Mouse (Mus musculus) midbrain, embryonic 16.5 days (tissue): ENCODE data around the gene Bmp2k. TPM values are rescaled to one million over a fixed set of nuclear protein-coding genes. Genes with fewer than 3 reads are reported as not detected.
"Not testable (repeated sequence)": the region's sequence is repeated elsewhere in the genome, so short reads cannot be mapped to it uniquely, and the experiment has no call there.

Source experiments
- ATAC-seq: fragments of 200-750 bp; cut with Nextera tagmentation; 2 replicates; pipeline ENCODE4 v1.8.0; 2017; ENCODE audit warnings: moderate TSS enrichment
- H3K27ac ChIP-seq: fragments of 300-500 bp; sonication (generic); 2 replicates; pipeline ENCODE4 v1.5.1; 2014; ENCODE audit warnings: mild to moderate bottlenecking, low read length, mixed read lengths
- H3K27me3 ChIP-seq: fragments of 300-500 bp; sonication (generic); 2 replicates; pipeline ENCODE4 v1.6.1; 2014; ENCODE audit warnings: low read depth, low read length, mixed read lengths; ENCODE audit not compliant: control insufficient read depth, insufficient read depth
- H3K36me3 ChIP-seq: fragments of 300-500 bp; sonication (generic); 2 replicates; pipeline ENCODE4 v1.6.1; 2014; ENCODE audit warnings: mild to moderate bottlenecking, low read length, moderate library complexity, mixed read lengths; ENCODE audit not compliant: control insufficient read depth, insufficient read depth
- H3K4me1 ChIP-seq: fragments of 300-500 bp; sonication (generic); 2 replicates; pipeline ENCODE4 v1.6.1; 2014; ENCODE audit warnings: mild to moderate bottlenecking, low read length, mixed read lengths; ENCODE audit not compliant: control insufficient read depth, insufficient read depth
- H3K4me2 ChIP-seq: fragments of 300-500 bp; sonication (generic); 2 replicates; pipeline ENCODE4 v1.6.1; 2014; ENCODE audit warnings: mild to moderate bottlenecking, low read length, mixed read lengths
- H3K4me3 ChIP-seq: fragments of 300-500 bp; sonication (generic); 2 replicates; pipeline ENCODE4 v1.5.1; 2014; ENCODE audit warnings: low read depth, mild to moderate bottlenecking, low read length, moderate library complexity, mixed read lengths
- H3K9ac ChIP-seq: fragments of 300-500 bp; sonication (generic); 2 replicates; pipeline ENCODE4 v1.6.1; 2014; ENCODE audit warnings: low read depth, low read length, mixed read lengths
- H3K9me3 ChIP-seq: fragments of 300-500 bp; sonication (generic); replicated peaks from 2 replicates; pipeline ENCODE4 v1.6.1; 2014; ENCODE audit warnings: mild to moderate bottlenecking, low read length, mixed read lengths; ENCODE audit not compliant: control insufficient read depth, poor library complexity, severe bottlenecking
- WGBS: fragments of 180-500 bp; shearing (Covaris S2); extraction: QIAGEN DNeasy Blood & Tissue Kit; methylation state at CpG from one replicate; pipeline ENCODE4 v1.1.7; 2014; 5-methylcytosine and 5-hydroxymethylcytosine counted together
- polyA plus RNA-seq: library from polyadenylated mRNA; unstranded; fragments of >200 nt; fragmentation: Nextera tagmentation; extraction: Ambion mirVana; gene quantifications from 2 replicates; pipeline ENCODE4 v1.2.1, GENCODE M21; 2015

Bmp2k gene
- polyA plus RNA-seq, 1 experiment from 2014 or later = 8.3 TPM

GRCm38 (mm10) chr5:97022305-97023278 lies 25.1 kb downstream of the Bmp2k start:
- Histone ChIP-seq H3K4me3 (no peak overlapping the region), H3K9ac (no peak overlapping the region), H3K9me3 (no peaks in the 10 kb centered on the region), H3K4me2 (no peak overlapping the region), H3K27ac (no peak overlapping the region), H3K4me1 (no peaks in the 10 kb centered on the region), H3K27me3 (no peaks in the 10 kb centered on the region), H3K36me3 (no peaks in the 10 kb centered on the region)
- 66% methylated on average over 15 of the region's 15 CpGs for WGBS
- no peak for ATAC-seq

- no peak overlapping the region for H3K9ac ChIP-seq
- WGBS = 93% methylated on average over 5 of the region's 5 CpGs
- H3K4me1 ChIP-seq = no peaks in the 10 kb centered on the region
- no peak overlapping the region for H3K4me3 ChIP-seq
- no peaks in the 10 kb centered on the region for H3K27me3 ChIP-seq
- H3K36me3 ChIP-seq = no peaks in the 10 kb centered on the region
- no peak for ATAC-seq
- no peak overlapping the region for H3K27ac ChIP-seq
- no peak overlapping the region for H3K4me2 ChIP-seq
- no peaks in the 10 kb centered on the region for H3K9me3 ChIP-seq
Observed at GRCm38 (mm10) chr5:97024834-97025233, 27.3 kb downstream of the Bmp2k start.

- no peaks in the 10 kb centered on the region for H3K27me3 ChIP-seq
- H3K9me3 ChIP-seq = no peaks in the 10 kb centered on the region
- no peak overlapping the region for H3K9ac ChIP-seq
- no peak overlapping the region for H3K4me2 ChIP-seq
- ATAC-seq = no peak
- H3K27ac ChIP-seq = no peak overlapping the region
- H3K4me1 ChIP-seq = no peaks in the 10 kb centered on the region
- no peaks in the 10 kb centered on the region for H3K36me3 ChIP-seq
- no peak overlapping the region for H3K4me3 ChIP-seq
- 92% methylated on average over 6 of the region's 6 CpGs for WGBS
Observed at GRCm38 (mm10) chr5:97025650-97026049, 28.2 kb downstream of the Bmp2k start.

GRCm38 (mm10) chr5:97028004-97028403 lies 30.5 kb downstream of the Bmp2k start:
- Histone ChIP-seq H3K9ac (no peak overlapping the region), H3K27ac (no peak overlapping the region), H3K4me2 (no peak overlapping the region), H3K4me3 (no peak overlapping the region), H3K36me3 (no peaks in the 10 kb centered on the region; the same call in 1 of the 2 replicates), H3K9me3 (no peaks in the 10 kb centered on the region), H3K4me1 (no peaks in the 10 kb centered on the region), H3K27me3 (no peaks in the 10 kb centered on the region)
- no peak for ATAC-seq
- WGBS = 92% methylated on average over 8 of the region's 8 CpGs

GRCm38 (mm10) chr5:97028840-97029239 lies 31.4 kb downstream of the Bmp2k start:
- H3K9ac ChIP-seq, H3K9me3 ChIP-seq, H3K27ac ChIP-seq, H3K36me3 ChIP-seq, ATAC-seq, H3K4me1 ChIP-seq, H3K4me3 ChIP-seq, H3K27me3 ChIP-seq, H3K4me2 ChIP-seq: not testable (repeated sequence)
- 87% methylated on average over 1 of the region's 1 CpGs for WGBS

- Histone ChIP-seq H3K9ac (no peak overlapping the region), H3K27ac (no peak overlapping the region), H3K36me3 (no peaks in the 10 kb centered on the region; the same call in 1 of the 2 replicates), H3K4me1 (no peaks in the 10 kb centered on the region), H3K4me3 (no peak overlapping the region), H3K4me2 (no peak overlapping the region), H3K9me3 (no peaks in the 10 kb centered on the region), H3K27me3 (no peaks in the 10 kb centered on the region)
- 89% methylated on average over 6 of the region's 6 CpGs for WGBS
- no peak for ATAC-seq
Observed at GRCm38 (mm10) chr5:97031771-97032170, 34.3 kb downstream of the Bmp2k start.

GRCm38 (mm10) chr5:97045260-97045659 lies 47.8 kb downstream of the Bmp2k start:
- 94% methylated on average over 7 of the region's 7 CpGs for WGBS
- H3K27ac ChIP-seq = no peak overlapping the region
- H3K27me3 ChIP-seq = no peaks in the 10 kb centered on the region
- no peaks in the 10 kb centered on the region for H3K36me3 ChIP-seq
- H3K4me2 ChIP-seq = no peak overlapping the region
- H3K9ac ChIP-seq = no peak overlapping the region
- no peaks in the 10 kb centered on the region for H3K9me3 ChIP-seq
- H3K4me3 ChIP-seq = no peak overlapping the region
- no peak for ATAC-seq
- no peaks in the 10 kb centered on the region for H3K4me1 ChIP-seq

- Histone ChIP-seq H3K4me3 (no peak overlapping the region), H3K9ac (no peak overlapping the region), H3K9me3 (no peaks in the 10 kb centered on the region), H3K27me3 (no peaks in the 10 kb centered on the region), H3K36me3 (no peaks in the 10 kb centered on the region), H3K4me2 (no peak overlapping the region), H3K27ac (no peak overlapping the region), H3K4me1 (no peaks in the 10 kb centered on the region)
- 90% methylated on average over 10 of the region's 10 CpGs for WGBS
- ATAC-seq = no peak
Observed at GRCm38 (mm10) chr5:97046680-97047079, 49.2 kb downstream of the Bmp2k start.

GRCm38 (mm10) chr5:97048905-97049304 lies 51.4 kb downstream of the Bmp2k start:
- H3K4me3 ChIP-seq = no peak overlapping the region
- 0 out of 2 replicates have a peak, but pooled peaks have one; percentile 51 for ATAC-seq
- peaks cover 4% of the 10 kb centered on the region; the same call in 1 of the 2 replicates for H3K36me3 ChIP-seq
- WGBS = 96% methylated on average over 5 of the region's 5 CpGs
- no peaks in the 10 kb centered on the region for H3K4me1 ChIP-seq
- no peaks in the 10 kb centered on the region for H3K9me3 ChIP-seq
- H3K4me2 ChIP-seq = no peak overlapping the region
- no peaks in the 10 kb centered on the region for H3K27me3 ChIP-seq
- no peak overlapping the region for H3K9ac ChIP-seq
- H3K27ac ChIP-seq = no peak overlapping the region
